ENCODE assay signal across 8 mouse cellular contexts in the genomic region with DNA sequence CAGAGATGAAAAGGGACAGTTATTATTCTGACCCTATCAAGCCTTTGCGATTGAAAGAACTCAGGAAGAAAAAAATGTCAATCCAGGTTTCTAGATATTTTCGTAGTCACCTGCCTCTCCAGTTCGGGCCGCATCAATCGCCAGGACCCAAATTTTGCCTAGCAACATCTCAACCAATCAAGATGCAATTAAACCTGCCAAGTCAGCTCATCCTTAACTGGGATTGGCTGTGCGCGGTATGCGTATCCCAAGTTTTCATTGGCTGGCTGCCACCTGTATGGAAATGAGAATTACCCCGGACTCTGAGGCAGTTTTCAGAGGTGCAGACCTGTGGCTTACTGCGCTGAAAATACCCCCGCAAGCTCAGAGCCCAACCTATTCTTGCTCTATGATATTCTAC. TPM values are rescaled to one million over a fixed set of nuclear protein-coding genes. Genes with fewer than 3 reads are reported as not detected.
DNase-seq lines count a peak whose midpoint lies in the region; ATAC-seq and TF ChIP-seq lines count a peak whose summit lies in the region.

No protein-coding gene starts in this region.

- no peaks in the 10 kb centered on the region for H3K9me3 ChIP-seq in ES-E14 (ENCODE audit: control insufficient read depth, insufficient read depth, low read depth, low read length)
- no peaks in the 10 kb centered on the region for H3K9me3 ChIP-seq in forebrain, embryonic 16.5 days (ENCODE audit: control insufficient read depth, low read length)
- H3K9me3 ChIP-seq in hindbrain, embryonic 13.5 days: no peaks in the 10 kb centered on the region
- no peaks in the 10 kb centered on the region for H3K9me3 ChIP-seq in lung, embryonic 15.5 days

- H3K4me2 ChIP-seq in forebrain, embryonic 16.5 days (ENCODE audit: low read length): peak overlapping the region; percentile 96
- H3K4me2 ChIP-seq in hindbrain, embryonic 13.5 days: peak overlapping the region; percentile 71
- peak overlapping the region; percentile 98 for H3K4me2 ChIP-seq in lung, embryonic 15.5 days

- no peak overlapping the region for H3K27ac ChIP-seq in ES-E14 (ENCODE audit: insufficient read depth, low read depth, low read length, poor library complexity, severe bottlenecking)
- H3K27ac ChIP-seq in forebrain, embryonic 16.5 days (ENCODE audit: low read length): peak overlapping the region; percentile 90
- peak overlapping the region; percentile 85 for H3K27ac ChIP-seq in hindbrain, embryonic 13.5 days
- H3K27ac ChIP-seq in lung, embryonic 15.5 days: peak overlapping the region; percentile 58

- H3K27me3 ChIP-seq in forebrain, embryonic 16.5 days (replicated peaks; ENCODE audit: control insufficient read depth, insufficient read depth, low read length): peaks cover 38% of the 10 kb centered on the region
- peaks cover 72% of the 10 kb centered on the region for H3K27me3 ChIP-seq in hindbrain, embryonic 13.5 days
- H3K27me3 ChIP-seq in lung, embryonic 15.5 days: peaks cover 82% of the 10 kb centered on the region

- in situ Hi-C loops in ES-E14 (cut with MboI; ENCODE audit: low sequenced_read_pairs in 2 of 2, unreplicated experiment in 2 of 2): no loop called here

- under 1% methylated on average over 11 of the region's 11 CpGs for WGBS in forebrain, embryonic 16.5 days
- WGBS in hindbrain, embryonic 13.5 days: under 1% methylated on average over 11 of the region's 11 CpGs
- under 1% methylated on average over 11 of the region's 11 CpGs for WGBS in lung, embryonic 15.5 days

- peak overlapping the region; percentile 55 to 67; a peak in 3 of 4 replicates for H3K4me3 ChIP-seq in ES-E14 (ENCODE audit: insufficient read depth in 1 of 2, low read depth in 1 of 2, low read length in 2 of 2, poor library complexity in 1 of 2, severe bottlenecking in 1 of 2)
- H3K4me3 ChIP-seq in forebrain, embryonic 16.5 days (replicated peaks; ENCODE audit: low read length): peak overlapping the region; percentile 54
- H3K4me3 ChIP-seq in hindbrain, embryonic 13.5 days: peak overlapping the region; percentile 47
- peak overlapping the region; percentile 57 for H3K4me3 ChIP-seq in lung, embryonic 15.5 days

- peak; percentile 77 for DNase-seq in ES-E14 (ENCODE audit: low read depth, low spot score)
- peak; percentile 83 for DNase-seq in cerebellum, adult 11 months
- peak; percentile 86 for DNase-seq in layer of hippocampus, adult 9-11 months
- DNase-seq in retina, postnatal 7 days (ENCODE audit: low read depth, low spot score): peak; percentile 58

- H3K9ac ChIP-seq in ES-E14 (ENCODE audit: insufficient read depth, low read depth, low read length, poor library complexity, severe bottlenecking): no peak overlapping the region
- H3K9ac ChIP-seq in forebrain, embryonic 16.5 days (replicated peaks; ENCODE audit: low read depth, low read length): peak overlapping the region; percentile 76
- peak overlapping the region; percentile 73 for H3K9ac ChIP-seq in hindbrain, embryonic 13.5 days
- H3K9ac ChIP-seq in lung, embryonic 15.5 days: no peak overlapping the region

- ATAC-seq in forebrain, embryonic 16.5 days: peak; percentile 71
- ATAC-seq in hindbrain, embryonic 13.5 days (ENCODE audit: low FRiP score): peak; percentile 58
- peak; percentile 72; the same call in 1 of the 2 replicates for ATAC-seq in lung, embryonic 15.5 days (ENCODE audit: borderline replicate concordance, extremely low read depth, low FRiP score, low TSS enrichment)
- ATAC-seq in granulocyte monocyte progenitor cell, adult 5-6 weeks (replicated peaks; ENCODE audit: poor library complexity, severe bottlenecking): no peak

- no peaks in the 10 kb centered on the region for H3K36me3 ChIP-seq in ES-E14 (ENCODE audit: control insufficient read depth, insufficient read depth, low read length, poor library complexity, severe bottlenecking)
- no peaks in the 10 kb centered on the region for H3K36me3 ChIP-seq in forebrain, embryonic 16.5 days (ENCODE audit: control insufficient read depth, insufficient read depth)
- no peaks in the 10 kb centered on the region for H3K36me3 ChIP-seq in hindbrain, embryonic 13.5 days
- H3K36me3 ChIP-seq in lung, embryonic 15.5 days: no peaks in the 10 kb centered on the region

- peaks cover 0 to 9% of the 10 kb centered on the region in 2 experiments; a peak in 2 of 4 replicates for H3K4me1 ChIP-seq in ES-E14 (ENCODE audit: control insufficient read depth in 2 of 2, insufficient read depth in 2 of 2, low read length in 2 of 2, poor library complexity in 1 of 2)
- H3K4me1 ChIP-seq in forebrain, embryonic 16.5 days (replicated peaks; ENCODE audit: control insufficient read depth, insufficient read depth, low read length): peaks cover 27% of the 10 kb centered on the region
- peaks cover 36% of the 10 kb centered on the region for H3K4me1 ChIP-seq in hindbrain, embryonic 13.5 days (replicated peaks)
- H3K4me1 ChIP-seq in lung, embryonic 15.5 days: peaks cover 23% of the 10 kb centered on the region

TF ChIP-seq in ES-E14, 5 proteins besides CTCF, POLR2A, EP300 and RAD21:
- TF ChIP-seq HCFC1 (IDR thresholded peaks at IDR 0.05; ENCODE audit: borderline replicate concordance, insufficient read depth, low read length): no peak
- TF ChIP-seq MAFK (IDR thresholded peaks at IDR 0.05; ENCODE audit: insufficient read depth, low read depth, low read length): peak; percentile 85
- TF ChIP-seq ZNF384 (IDR thresholded peaks at IDR 0.05; ENCODE audit: low read depth, low read length): no peak
- no peak for TF ChIP-seq ZC3H11A (IDR thresholded peaks at IDR 0.05; ENCODE audit: borderline replicate concordance, low read depth, low read length)
- peak; percentile 57 for TF ChIP-seq CHD2 (IDR thresholded peaks at IDR 0.05; ENCODE audit: low read depth, low read length)

RNA-seq across cellular contexts. Expression of a gene that starts 21.4 kb away (rescaled TPM):
- total RNA-seq in ES-E14 (2012; rRNA removed): 448 and 519 TPM in 2 replicates
- polyA plus RNA-seq in forebrain, embryonic 16.5 days (2015; fragmentation: Nextera tagmentation; extraction: Ambion mirVana): 50.4 and 56.5 TPM in 2 replicates
- 48.7 and 56.4 TPM in 2 replicates for polyA plus RNA-seq in hindbrain, embryonic 13.5 days (2015; fragmentation: Nextera tagmentation; extraction: Ambion mirVana)
- polyA plus RNA-seq in lung, embryonic 15.5 days (2015; fragmentation: Nextera tagmentation; extraction: Ambion mirVana): 70.9 and 83.1 TPM in 2 replicates
- 69.8 and 122 TPM in 2 replicates for total RNA-seq in granulocyte monocyte progenitor cell, adult 5-6 weeks (2014; fragmentation: Nextera tagmentation)
- total RNA-seq in granulocyte monocyte progenitor cell, adult 5-6 weeks (2017): 83.4 and 95.4 TPM in 2 replicates

RNA-seq across cellular contexts. Expression of a gene that starts 28.4 kb away (rescaled TPM):
- total RNA-seq in ES-E14 (2012; rRNA removed): 24.6 and 25.0 TPM in 2 replicates
- polyA plus RNA-seq in forebrain, embryonic 16.5 days (2015; fragmentation: Nextera tagmentation; extraction: Ambion mirVana): 80.6 and 87.7 TPM in 2 replicates
- polyA plus RNA-seq in hindbrain, embryonic 13.5 days (2015; fragmentation: Nextera tagmentation; extraction: Ambion mirVana): 41.8 and 42.3 TPM in 2 replicates
- polyA plus RNA-seq in lung, embryonic 15.5 days (2015; fragmentation: Nextera tagmentation; extraction: Ambion mirVana): 48.0 and 51.4 TPM in 2 replicates
- total RNA-seq in granulocyte monocyte progenitor cell, adult 5-6 weeks (2014; fragmentation: Nextera tagmentation): 10.8 and 19.3 TPM in 2 replicates
- 5.1 and 12.2 TPM in 2 replicates for total RNA-seq in granulocyte monocyte progenitor cell, adult 5-6 weeks (2017)

Comparison
In these comparisons a context has a peak if more than half of its experiments do, and no peak if none do; other contexts are left out.
1. H3K9ac ChIP-seq: peak in forebrain, embryonic 16.5 days (single experiment) and hindbrain, embryonic 13.5 days (single experiment); none in ES-E14 (single experiment) and lung, embryonic 15.5 days (single experiment).
2. Peak in every context shown above with its lines, with median percentiles within 50 percentile points of each other: DNase-seq, H3K4me3 ChIP-seq and H3K4me2 ChIP-seq.